Mouse (Mus musculus) erythroblast, adult 5-6 weeks (primary cell): ENCODE measurements around the gene 0610037L13Rik. TPM values are rescaled to one million over a fixed set of nuclear protein-coding genes. Genes with fewer than 3 reads are reported as not detected.

Source experiments
- ATAC-seq: replicated peaks from 2 replicates; pipeline ENCODE4 v1.8.0; 2016; ENCODE audit warnings: moderate number of reproducible peaks, mild to moderate bottlenecking, moderate TSS enrichment, inconsistent platforms; ENCODE audit not compliant: poor library complexity, low FRiP score, severe bottlenecking
- total RNA-seq, 2 experiments: library from RNA; stranded (forward) in 1 of 2; stranded (reverse) in 1 of 2; fragments of 150-400 nt in 1 of 2; fragments of 200-764, 138-1000 nt in 1 of 2; gene quantifications; 2 replicates each; pipeline versions ENCODE4 v1.2.3 to v1.2.4; 2015 to 2017; ENCODE audit warnings: low replicate concordance in 2 of 2

Gene 0610037L13Rik
- total RNA-seq (2015; ENCODE audit: low replicate concordance), result 15.4 and 27.4 TPM in 2 replicates
- 5.3 and 21.7 TPM in 2 replicates for total RNA-seq (2017; ENCODE audit: low replicate concordance)

- peak; percentile 95 for ATAC-seq
These were observed at the start of gene 0610037L13Rik for GRCm38 (mm10) chr4:107889731-107890432. Gene 0610037L13Rik, plus strand, starts transcription at chr4:107889813.

GRCm38 (mm10) chr4:107843687-107844086 is 45.9 kb upstream of the 0610037L13Rik start:
- ATAC-seq, result no peak

GRCm38 (mm10) chr4:107844971-107845370 is 44.6 kb upstream of the 0610037L13Rik start:
- peak; percentile 75; the same call in 1 of the 2 replicates for ATAC-seq

- ATAC-seq, result no peak
These were observed 42.8 kb upstream of the 0610037L13Rik start for GRCm38 (mm10) chr4:107846795-107847194.

DNA sequence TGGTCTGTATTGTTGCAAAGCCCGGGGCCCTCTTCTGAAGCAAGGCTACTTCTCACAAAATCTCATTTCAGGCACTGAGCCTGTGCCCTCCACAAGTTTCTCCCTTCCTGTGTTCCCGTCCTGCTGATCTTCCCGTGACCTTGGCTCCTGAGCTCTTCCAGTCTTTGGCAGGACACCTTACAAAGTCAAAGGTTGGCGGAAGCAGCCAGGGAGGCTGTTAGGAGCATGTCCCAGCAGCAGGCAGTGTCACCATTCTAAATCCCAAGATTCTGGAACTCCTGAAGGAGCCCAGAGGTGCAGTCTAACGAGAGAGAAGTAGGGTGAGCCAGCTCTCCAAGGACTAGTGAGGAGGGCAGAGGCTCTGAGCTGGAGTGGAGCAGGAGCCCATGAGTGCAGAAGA is 41.1 kb upstream of the 0610037L13Rik start:
- no peak for ATAC-seq

- no peak for ATAC-seq
These were observed 40.0 kb upstream of the 0610037L13Rik start for GRCm38 (mm10) chr4:107849621-107850020.

DNA sequence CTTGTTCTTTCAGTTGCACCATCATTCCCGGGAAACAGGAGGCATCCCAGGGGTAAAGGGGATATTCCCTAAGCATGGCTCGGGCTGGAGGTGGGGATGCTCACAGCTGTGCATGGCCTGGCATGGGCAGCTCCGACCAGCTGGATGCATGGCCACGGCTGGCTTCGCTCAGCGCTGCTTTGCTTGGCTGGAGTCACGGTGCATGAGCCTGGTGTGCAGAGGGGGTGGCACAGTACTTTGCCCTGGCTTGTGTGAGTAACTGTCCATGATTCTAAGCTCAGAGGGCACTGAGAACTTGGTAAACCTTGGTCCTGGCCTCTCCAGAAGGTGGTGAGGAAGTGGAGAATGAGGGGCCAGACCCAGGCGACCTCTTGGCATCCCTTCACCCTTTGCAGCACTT is 39.5 kb upstream of the 0610037L13Rik start:
- no peak for ATAC-seq

- ATAC-seq, result no peak
These were observed 36.3 kb upstream of the 0610037L13Rik start for GRCm38 (mm10) chr4:107853333-107853732.

GRCm38 (mm10) chr4:107853836-107854235 is 35.8 kb upstream of the 0610037L13Rik start:
- no peak for ATAC-seq

DNA sequence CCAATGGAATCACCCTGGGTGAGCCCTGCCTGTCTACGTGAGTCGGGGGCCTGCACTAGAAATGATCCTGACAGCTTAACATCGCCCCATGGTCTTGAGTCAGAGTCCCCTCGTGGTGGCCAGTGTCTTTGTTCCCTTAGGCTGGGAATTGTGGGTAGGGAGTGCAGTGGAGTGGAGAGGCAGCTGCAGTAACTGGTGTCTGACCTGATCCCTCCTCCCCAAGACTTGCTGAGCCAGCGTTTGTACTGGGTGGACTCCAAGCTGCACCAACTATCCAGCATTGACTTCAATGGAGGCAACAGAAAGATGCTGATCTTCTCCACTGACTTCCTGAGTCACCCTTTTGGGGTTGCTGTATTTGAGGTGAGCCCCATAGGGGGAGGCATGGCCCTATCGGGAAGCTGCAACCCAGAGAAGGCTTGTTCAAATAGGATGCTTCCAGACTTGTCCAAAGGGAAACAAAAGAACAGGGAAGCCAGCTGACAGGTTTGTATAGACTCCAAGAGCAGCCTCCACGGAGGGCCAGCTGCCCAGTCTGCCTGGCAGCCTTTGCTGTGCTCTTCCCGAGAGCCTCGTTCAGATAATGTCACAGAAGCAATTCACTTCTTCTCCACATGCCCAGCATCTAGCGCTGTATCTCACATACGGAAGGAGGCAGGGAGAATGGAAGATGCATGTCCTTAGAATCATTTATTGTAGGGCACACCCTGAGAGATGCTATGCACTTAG is 32.5 kb upstream of the 0610037L13Rik start:
- ATAC-seq, result no peak

DNA sequence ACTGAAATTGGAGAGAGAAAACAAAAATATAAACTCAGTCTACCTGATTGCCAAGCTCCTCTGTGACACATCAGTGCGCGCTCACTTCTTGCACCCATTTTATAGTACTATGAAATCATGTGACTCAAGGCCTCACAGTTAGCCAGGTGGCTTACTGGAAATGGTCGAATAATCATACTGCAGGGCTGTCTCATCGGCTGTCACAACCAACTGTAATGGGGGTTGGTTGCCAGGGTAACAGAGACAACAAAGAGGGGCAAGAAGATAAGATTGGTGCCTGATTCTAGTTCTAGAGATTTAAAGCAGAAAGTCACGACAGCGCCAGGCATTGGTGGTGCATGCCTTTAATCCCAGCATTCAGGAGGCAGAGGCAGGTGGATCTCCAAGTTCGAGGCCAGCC is 30.6 kb upstream of the 0610037L13Rik start:
- no peak for ATAC-seq

DNA sequence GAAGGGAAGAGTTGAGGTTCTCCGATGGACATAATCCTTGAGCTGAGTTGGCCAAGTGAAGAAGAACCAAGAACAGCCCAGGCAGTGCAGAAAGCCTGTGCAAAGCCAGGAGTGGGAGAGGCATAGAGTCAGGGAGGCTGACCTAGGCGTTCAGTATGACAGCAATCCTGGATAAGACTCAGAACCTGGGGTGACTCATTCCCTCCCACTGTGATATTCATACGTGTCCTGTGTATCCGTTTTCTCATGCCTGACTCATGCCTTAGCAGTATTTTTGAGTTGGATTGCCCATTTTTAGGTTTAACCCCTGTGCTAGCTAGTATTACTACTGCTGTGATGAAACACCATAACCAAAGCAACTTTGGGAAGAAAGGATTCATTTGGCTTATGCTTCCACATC is 24.7 kb upstream of the 0610037L13Rik start:
- ATAC-seq, result no peak

DNA sequence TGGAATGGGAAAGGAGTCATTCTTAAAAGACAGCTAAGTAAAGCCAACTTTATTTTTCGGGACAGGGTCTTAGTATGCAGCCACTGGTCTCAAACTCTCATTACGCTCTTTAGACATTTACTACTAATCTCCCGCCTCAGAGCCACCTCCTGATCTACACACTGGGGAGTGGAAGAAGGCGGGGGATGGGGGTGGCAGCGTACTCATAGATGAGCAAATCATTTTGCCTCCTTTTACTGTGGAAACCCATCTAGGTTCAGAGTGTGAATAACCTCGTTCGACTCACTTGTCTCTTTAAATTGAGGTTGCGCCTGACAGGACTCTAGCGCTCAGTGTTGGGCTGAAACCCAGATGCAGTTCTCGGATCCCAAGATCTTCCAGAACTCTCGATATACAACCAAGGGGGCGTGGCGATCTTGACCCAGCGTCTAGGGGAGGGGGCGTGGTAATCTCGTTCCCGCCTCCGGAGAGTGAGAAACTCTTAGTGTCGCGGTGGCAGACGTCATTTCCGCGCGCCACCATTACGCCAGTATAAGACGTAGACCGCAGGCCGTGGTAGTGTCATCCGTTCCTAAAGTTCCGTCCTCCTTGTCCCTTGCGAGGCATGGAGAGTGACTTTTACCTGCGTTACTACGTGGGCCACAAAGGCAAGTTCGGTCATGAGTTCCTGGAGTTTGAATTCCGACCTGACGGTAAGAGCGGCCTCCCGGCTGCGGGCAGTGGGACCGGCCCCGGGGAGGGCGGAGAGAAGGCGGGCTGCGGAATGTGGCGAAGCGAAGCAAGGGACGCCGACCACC is 10.2 kb upstream of the 0610037L13Rik start, which contains the start of gene Magoh:
Gene Magoh (plus strand): TSS at position 502 of the 797 bp plus-strand sequence.
- peak; percentile 92 for ATAC-seq

DNA sequence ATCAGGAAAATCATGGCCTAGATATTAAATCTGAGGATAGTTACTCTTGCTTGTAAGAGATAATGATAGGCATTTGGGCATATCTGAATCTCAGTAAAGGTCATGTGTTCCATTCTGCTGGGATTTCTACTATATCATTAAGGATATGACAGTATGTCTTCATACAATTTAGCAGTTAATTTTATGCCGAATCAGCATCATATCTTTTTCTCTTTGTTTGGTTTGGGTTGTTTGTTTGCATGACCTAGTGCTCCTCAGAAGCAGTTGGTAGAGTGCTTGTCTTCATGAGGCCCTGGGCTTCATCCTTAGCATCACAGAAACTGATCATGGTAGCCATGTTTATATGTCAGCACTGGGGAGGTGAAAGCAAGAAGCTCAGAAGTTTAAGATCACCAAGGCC is 8.0 kb upstream of the 0610037L13Rik start:
- ATAC-seq, result no peak

- no peak for ATAC-seq
These were observed 3.2 kb upstream of the 0610037L13Rik start for GRCm38 (mm10) chr4:107886371-107886770.

DNA sequence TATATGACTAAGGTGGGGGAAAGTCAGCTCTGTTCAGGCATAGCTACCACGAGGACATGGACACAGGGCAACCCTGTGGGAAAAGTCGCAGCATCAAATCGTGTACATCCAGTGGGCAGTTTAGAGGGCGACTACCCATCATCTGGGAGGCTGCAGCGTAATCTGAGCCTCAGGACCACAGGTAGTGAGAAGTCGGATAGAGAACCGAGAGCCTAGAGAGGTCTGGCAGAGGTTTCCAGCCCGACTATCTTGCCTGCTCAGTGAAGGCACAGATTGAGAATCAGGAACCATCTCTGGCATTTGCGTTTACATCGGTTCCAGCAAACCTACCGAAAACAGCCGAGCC is 255 bp upstream of the 0610037L13Rik start:
- ATAC-seq, result peak; percentile 34

DNA sequence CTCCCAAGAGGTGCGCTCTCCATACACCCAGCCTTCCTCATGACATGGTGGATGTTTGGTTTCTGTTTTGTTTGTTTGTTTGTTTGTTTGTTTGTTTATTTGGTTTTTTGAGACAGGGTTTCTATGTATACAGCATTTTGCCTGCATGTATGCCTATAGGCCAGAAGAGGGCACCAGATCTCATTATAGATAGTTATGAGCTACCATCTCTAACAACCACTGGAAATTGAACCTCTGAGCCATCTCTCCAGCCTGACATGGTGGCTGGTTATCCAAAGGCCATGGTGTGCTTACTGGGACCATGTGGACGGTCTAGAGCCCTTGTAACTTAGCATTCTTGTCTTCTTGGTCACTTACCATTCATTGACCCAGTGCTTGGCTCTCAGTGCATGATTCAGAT is 3.0 kb downstream of the 0610037L13Rik start:
- no peak for ATAC-seq

- ATAC-seq, result no peak
These were observed 9.8 kb downstream of the 0610037L13Rik start for GRCm38 (mm10) chr4:107899211-107899927.

- ATAC-seq, result no peak
These were observed 10.6 kb downstream of the 0610037L13Rik start for GRCm38 (mm10) chr4:107900206-107900605.

DNA sequence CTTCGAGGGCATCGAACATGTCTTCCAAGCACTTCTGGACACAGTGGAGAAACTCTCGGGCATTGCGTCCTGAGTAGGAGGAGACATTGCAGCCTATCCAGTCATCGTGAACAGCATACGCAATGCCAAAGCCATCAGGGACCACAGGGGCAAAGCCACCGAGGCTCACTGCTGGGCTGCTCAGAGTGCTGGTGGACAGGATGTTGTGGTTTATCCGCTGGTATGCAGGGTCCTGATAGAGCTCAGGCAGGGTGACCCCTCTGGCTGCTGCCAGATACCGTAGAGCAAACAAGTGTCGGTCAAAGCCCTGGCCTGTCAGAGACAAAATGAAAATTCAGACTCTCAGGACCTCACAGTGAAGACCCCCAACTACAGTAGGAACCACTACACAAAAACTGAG is 14.6 kb downstream of the 0610037L13Rik start:
- ATAC-seq, result no peak
